Mouse (Mus musculus) G1E (cell line): ENCODE measurements around the gene Rbpj.

Experiments
- CTCF ChIP-seq: IDR thresholded peaks from 2 replicates; pipeline ENCODE4 v1.5.1; 2012; ENCODE audit warnings: low read depth, low read length, inconsistent platforms, mixed read lengths
- GATA2 ChIP-seq: IDR thresholded peaks from 2 replicates; pipeline ENCODE4 v1.6.1; 2012; ENCODE audit warnings: low read depth, low read length, inconsistent platforms, borderline replicate concordance
- POLR2AphosphoS5 ChIP-seq: IDR thresholded peaks from 2 replicates; pipeline ENCODE4 v1.6.1; 2012; ENCODE audit warnings: low read depth, low read length, inconsistent platforms; ENCODE audit not compliant: insufficient replicate concordance
- TAL1 ChIP-seq: conservative IDR thresholded peaks from 2 replicates; pipeline ENCODE4 v1.6.1; 2012; ENCODE audit warnings: low read depth, low read length, inconsistent platforms, mixed read lengths

DNA sequence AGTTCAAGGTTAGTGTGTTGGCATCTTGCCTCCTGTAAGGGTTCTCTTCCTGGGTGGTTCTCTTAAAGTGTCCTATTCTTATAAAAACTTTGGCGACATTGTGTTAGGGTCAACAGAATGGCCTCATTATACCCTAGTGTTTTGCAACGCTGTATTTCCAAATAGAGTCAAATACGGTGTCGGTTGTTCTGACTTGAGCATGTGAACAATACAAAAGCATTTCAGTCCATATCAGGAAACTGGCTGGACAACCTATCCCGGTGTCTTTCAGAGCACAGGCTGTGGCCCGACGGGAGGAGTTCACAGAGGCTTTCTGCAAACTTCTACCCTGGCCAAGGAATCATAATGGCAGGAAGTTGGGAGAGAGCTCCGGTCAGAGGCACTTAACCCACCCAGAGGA, 226.1 kb downstream of the Rbpj start:
- TF ChIP-seq CTCF = no peak
- no peak for TF ChIP-seq POLR2AphosphoS5
- TF ChIP-seq TAL1 = no peak
- no peak for TF ChIP-seq GATA2
